Mouse (Mus musculus) adrenal gland, adult 8-10 months (tissue): ENCODE data around the gene Crk. TPM values are rescaled to one million over a fixed set of nuclear protein-coding genes. Genes with fewer than 3 reads are reported as not detected.
A peak's percentile ranks its signal among the peaks of the same experiment; 100 is the strongest.

Experiments used
- DNase-seq: peaks from one replicate; pipeline ENCODE4 v3.0.0; 2022
- total RNA-seq, 4 experiments: library from RNA; stranded (reverse); gene quantifications; 2 replicates each; pipeline ENCODE4 v1.2.4; 2022

The Crk gene
- total RNA-seq, result 100 to 1,000 TPM; 115 to 125 (median 117) TPM

DNA sequence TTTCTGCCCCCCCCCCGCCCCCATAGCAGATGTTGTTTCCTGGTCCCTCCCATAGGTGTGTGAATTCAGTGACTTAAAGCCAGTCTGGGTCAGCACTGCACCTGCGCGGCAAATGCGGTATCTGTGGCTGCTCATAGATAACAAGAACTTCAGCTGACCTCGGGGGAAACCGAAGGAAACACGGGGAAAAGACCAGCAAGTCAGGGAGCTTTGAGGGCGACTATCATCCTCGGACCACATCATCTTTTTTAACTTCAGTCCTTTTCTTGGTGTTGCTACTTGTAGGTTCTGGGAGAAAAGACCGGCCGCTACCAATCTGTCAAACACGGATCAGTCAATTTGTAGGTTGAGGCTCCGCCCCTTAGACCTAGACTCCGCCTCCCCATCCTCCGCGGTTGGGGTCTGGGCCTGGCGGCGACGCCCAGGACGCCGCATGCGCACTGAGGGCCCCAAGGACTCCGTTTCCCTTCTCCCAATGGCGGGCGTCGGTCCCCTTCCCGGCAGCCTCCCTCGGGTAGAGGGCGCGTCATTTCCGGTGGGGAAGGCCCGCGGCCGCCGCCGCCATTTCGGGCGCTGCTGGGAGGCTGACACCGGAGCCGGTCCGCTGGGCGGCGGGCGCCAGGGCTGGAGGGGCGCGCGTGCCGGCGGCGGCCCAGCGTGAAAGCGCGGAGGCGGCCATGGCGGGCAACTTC, at the start of gene Crk:
Gene Crk, plus strand, starts transcription at position 513 of the 692 bp plus-strand sequence.
- peak; percentile 98 for DNase-seq

DNA sequence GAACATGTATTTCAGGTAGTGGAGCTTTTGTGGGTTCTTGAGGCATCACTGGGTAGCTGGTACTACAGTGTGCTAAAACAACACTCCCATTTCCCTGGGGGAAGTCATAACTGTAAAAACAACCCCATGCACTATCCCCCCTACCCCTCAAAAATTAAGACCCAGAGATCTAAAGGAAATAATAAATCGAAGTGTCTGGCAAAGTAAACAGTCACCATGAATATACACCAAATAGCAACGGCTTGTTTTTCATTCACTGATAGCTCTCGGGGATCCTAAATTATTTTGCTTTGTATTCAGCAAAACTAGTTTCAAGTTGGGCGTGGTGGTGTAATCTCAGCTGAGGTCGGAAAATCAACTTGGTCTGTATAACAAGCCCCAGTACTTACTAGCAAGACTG, 49.0 kb upstream of the Crk start:
- DNase-seq, result no peak

DNA sequence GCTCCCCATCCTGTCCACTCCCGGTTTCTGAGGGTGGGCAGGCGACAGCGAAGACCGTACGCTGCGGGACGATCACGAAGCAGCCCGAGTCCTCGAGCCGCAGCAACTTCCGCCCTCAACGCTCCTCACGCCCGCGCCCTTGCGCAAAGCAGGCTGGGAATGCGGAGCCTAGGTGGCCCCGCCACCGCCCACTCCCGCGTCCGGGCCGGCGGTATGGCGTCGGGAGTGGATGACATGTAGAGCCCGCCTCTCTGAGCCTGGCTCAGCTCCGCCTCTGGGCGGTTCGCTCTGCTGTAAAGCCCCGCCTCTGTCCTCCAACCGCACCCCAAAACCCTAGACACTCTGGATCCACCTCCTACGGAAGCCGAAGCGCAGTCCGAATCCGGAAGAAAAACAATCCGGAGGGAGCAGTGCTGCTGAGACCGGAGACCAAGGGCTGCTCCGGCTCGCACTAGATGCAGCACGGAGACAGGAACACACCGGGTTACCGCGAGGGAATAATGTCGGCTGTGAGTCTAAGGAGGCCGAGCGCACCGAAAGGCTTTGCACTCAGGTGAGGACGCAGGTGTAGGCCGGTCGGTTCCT, 48.3 kb upstream of the Crk start, which contains the start of gene Inpp5k:
Gene Inpp5k, plus strand, starts transcription at position 344 of the 585 bp plus-strand sequence.
- DNase-seq, result peak; percentile 98

DNA sequence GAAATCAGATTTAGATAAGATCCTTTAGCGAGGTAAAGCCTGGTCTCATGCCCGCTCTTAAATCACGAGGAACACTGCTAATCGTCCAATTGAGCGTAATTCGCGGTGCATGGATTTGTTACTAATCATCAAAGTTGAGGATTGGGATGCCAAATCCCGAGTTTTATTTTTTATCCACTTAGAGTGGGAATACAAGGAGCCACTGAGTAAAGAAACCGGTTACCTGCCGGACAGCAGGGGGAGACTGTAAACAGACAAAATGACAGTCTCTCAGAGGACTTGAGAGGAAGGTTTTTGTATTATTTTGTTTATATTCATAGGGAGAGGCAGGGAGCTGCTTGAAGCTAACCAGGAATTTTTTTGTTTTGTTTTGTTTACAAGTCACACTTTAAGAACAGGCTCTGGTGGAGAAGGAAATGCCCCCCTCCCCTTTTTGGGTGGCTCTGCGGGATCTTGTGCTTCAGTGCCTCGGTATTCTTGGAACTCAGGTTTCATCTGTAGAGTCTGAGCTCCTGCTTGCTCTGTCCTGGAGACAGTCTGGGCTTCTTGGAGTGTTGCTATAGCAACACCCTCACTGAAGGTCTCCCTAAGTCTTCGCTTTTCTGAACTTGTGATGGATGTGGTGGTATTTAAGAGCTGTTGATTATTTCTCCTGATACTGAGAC, 47.4 kb upstream of the Crk start:
- DNase-seq, result no peak

DNA sequence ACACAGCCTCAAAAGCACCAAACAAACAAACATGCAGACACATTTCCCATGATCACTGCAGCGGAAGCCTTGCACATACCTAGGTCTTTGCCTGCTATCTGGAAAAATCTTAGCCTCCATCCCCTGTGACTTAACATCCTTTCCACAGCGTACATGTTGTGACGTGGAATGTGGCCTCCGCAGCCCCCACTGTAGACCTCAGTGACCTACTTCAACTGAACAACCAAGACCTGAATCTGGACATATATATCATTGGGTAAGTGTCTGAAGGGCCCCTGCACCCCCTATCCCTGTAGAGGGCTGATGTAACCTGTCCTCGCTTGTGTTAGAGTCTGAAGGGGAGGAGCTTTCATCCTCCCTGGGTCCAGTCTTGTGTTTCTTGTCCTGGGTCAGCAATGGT, 46.1 kb upstream of the Crk start:
- DNase-seq, result no peak

DNA sequence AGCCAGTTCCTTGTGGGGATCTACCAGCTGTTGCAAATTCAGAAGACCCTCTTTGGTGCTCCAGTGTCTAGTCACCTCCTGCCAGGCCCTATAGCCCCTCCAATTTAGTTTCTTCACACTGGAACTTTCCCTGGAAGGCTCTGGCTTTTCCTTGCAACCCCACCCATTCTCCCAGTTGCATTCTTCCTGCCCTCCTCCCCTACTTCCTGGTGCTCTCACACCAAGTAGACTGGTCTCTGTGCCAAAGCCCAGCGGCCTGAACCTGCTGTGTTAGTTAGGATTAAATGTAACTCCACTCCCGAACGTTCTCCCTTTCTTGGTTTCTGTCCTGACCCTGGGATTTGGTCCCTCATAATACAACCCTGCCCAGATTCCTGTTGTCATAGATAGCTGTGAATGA, 44.3 kb upstream of the Crk start:
- no peak for DNase-seq

DNA sequence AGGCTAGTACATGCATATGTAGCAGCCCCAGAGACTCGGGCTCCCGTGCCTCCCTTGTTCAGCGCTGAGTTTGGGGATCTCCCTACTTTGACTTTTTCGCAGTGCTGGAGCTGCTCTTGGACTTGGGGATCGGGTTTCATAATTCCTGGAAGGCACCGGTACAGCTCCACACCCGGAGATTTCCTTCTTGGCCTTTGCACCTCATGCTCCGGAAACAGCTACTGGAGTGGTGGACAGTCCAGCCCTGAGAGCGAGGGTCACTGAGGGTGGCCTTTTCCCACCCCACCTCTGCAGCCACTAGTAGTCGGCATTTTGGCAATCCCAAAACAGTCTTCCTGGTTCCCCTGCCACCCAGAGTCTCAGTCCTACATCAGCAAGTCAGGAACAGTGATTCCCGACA, 43.7 kb upstream of the Crk start:
- DNase-seq, result no peak

DNA sequence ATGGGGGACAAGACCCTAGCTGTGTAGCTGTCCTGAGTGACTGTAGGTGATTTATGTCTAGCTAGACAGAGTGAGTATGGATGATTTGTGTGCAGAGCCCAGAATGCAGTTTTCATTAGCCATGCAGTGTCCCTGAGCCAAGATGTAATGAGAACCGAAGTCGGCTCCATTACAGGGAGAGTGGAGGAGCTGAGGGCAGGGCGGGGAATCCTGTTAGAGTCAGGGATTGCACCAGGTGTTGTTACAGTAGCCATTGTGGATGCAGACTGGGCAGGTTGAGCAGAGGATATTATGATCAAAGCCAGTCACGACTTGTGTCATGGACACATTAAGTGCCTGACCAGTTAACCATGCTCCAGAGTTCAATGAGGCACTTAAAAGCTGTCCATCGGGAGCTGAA, 35.7 kb upstream of the Crk start:
- no peak for DNase-seq

DNA sequence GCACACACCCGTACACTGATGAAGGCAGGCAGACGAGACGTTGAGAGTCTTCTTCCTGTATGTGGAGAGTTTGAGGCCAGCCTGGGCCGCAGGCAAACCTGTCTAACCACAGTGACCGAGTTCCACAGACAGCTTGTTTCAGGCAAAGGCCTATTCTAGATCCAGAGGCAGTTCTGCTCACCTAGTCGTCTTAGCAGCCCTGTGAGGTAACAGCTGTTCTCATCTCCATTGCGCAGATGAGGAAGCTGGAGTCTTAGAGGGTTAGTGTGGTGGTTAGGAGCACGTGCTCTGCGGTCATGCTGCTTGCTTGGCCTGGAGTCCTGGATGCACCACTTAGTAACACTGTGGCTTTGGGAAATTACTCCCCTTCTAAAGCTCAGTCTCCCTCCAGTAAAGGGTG, 34.4 kb upstream of the Crk start:
- no peak for DNase-seq

DNA sequence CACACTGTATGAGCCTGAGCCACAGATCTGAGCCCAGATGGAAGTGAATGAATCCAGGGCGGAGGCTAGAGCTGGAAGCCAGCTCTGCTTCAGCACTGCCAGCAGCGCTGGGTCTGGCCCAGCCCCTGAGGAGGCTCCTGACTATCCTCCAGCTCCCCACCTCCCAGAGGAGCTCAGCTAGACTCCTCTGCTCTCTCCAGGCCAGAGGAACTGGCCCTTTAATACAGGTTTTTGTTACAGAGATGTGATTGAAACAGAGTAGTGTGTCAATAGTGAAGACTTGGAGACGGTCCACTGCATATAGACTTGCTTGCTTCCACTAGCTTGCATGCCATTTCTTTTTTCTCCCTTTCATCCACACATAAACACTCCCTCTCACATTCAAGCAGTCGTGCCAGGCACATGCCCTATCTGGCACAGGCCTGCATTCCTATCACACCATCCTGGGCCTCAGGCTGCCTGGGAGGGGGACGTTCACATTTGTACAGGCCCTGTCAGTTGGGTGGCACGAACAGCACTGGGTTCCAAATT, 31.3 kb upstream of the Crk start:
- no peak for DNase-seq

DNA sequence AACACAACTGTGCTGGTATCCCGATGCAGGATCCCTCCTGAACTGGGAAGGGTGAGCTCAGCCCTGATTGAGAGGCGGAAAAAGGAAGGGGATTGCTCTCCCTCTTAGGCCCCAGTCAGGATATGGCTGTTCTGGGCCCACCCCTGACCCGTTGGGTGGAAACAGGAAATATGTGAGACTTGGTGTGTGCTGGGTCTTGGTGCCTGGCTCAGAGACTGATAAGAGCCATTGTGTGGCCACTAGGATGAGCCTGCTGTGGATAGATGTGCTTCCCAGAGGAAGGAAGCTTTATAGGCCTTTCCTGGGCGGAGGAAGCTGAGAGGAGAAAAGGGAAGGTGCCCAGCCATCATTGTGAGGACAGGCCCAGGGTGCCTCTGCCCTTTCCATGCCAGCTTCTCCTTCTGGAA, 29.9 kb upstream of the Crk start:
- DNase-seq, result peak; percentile 59

DNA sequence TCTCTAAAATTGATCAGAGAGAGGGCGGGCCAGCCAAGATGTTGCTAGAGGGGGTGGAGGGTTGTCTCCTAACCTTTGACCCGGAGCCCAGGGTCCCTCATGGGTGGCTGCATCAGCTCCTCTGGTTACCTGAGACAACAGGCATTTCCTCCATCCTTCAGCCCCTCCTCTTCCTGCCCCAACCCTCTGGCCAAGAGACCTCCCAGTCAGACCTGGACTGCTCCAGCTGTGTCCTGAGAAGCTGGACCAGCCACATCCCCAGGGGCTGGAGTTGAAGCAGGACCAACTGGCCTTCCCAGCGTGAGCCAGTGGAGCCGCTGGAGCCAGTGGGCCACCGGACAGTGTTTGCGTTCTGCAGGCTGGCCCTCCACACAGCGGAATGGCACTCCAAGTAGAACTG, 28.7 kb upstream of the Crk start, which contains the start of gene Myo1c:
Gene Myo1c, plus strand, starts transcription at position 194 of the 400 bp plus-strand sequence.
- peak; percentile 58 for DNase-seq

DNA sequence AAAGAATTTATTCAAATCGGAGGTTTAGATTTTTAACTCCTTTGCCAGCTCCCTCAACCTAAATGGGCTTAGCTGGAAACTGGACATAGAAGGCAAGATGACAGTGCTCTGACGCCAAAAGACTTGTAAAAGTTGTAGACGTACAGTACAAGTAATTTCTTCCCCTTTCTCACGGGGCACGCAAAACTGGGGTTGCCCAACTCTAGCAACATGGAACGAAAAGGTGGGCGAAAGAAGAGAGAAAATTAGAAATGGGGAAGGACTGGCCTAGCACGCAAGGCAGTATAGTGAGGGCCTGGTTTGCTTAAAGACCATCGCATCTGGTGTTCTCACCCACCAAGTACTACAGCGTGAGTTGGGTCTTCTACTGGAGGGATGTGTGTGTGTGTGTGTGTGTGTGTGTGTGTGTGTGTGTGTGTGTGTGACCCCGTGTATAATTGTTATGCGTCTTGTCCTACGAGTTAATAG, 28.1 kb upstream of the Crk start:
- no peak for DNase-seq

DNA sequence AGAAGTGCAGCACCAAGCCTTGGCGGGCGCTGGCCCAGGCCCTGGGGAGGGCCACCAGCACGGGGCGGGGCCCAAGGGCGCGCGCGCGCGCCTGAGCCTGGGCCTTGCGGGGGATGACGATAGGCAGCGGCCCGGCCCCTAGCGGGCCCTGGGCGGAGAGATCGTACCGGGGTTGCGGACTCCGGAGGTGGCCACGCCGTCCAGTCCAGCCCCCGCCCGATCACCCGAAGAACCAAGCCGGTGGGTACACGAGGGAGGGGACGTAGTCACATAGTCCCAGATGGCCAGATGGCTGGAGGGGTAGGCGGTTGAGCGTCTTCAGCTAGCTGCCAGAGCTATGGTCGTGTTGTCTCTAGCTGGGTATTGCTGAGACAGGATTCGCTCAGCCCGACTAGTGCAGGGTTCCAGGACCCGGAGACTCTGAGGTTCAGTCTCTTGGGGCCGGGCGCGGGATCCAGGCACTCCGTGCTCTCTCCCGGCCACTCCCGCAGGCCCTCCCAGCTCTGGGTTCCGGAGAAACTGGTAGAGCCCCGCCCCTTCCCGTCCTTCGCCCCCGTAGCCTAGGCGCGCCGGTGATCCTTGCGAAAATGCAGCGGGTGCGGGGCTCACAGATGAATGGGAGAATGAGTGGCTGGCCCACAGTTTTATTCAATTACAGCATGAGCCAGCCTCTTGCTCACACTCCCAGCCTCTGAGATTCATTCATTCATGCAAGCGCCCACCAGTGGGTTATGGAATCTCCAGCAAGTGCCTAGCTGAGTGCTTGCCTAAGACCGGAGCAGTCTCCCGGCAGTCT, 27.4 kb upstream of the Crk start:
- DNase-seq, result peak; percentile 81

DNA sequence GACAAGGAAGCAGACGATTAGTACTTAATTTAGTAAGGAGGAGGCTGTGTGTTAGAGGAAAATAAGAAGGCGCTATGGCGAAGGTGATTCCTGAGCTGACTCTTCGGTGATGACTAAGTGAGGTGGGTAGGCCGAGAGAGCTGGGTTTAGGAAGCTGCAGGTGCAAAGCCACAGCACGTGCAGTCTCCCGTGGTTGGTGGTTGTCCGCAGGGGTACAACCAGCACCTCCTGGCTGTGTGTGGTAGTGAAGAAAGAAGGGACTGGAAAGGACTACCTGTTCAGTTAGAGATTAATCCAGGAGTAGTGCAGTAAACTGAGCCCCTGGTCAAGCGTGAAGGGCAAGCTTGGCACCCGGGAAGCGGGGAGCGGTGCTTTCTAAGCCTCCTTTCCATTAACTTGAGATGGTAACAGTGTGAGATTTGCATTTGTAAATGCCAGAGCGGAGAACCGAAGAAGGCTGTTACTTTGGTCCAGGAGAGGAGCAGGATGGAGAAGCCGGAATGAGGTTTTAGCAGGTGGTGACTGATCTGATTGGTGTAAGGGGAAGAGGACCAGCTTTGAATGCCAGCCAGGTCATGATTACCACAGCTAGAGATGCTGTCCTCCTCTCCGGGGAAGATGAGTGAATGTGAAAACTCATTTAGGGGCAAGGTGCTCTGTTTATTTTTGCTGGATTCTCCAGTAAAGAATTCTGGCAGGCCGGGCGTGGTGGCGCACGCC, 26.7 kb upstream of the Crk start:
- no peak for DNase-seq

DNA sequence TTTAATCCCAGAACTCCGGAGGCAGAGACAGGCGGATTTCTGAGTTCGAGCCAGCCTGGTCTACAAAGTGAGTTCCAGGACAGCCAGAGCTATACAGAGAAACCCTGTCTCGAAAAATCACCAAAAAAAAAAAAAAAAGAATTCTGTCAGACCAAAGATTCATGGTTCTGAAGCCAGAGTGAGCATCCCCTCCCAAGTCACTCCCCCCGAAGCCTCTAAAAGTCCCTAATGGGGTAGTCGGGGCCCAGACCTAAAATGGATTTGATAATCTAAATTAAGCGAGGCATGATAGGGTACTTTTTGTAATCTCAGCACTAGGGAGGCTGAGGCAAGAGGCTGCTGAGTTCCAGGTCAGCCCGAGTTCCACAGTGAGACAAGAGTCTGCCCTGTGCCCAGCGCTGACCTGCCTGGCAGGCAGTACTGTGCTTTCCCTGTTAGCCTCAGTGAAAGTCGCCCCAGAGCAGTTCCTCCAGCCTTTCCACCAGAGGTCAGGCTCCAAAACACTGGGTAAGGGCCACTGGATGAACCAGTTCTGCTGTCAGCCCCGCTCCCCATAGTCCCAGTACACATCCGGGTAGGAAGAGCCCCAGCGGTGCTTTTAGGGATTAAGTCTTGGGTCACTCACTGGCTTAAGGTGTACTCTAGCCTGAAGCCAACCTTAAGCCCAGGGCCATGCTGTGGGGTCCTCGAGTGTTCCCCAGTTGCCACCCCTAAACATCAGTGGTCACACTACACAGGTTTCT, 25.9 kb upstream of the Crk start:
- no peak for DNase-seq

DNA sequence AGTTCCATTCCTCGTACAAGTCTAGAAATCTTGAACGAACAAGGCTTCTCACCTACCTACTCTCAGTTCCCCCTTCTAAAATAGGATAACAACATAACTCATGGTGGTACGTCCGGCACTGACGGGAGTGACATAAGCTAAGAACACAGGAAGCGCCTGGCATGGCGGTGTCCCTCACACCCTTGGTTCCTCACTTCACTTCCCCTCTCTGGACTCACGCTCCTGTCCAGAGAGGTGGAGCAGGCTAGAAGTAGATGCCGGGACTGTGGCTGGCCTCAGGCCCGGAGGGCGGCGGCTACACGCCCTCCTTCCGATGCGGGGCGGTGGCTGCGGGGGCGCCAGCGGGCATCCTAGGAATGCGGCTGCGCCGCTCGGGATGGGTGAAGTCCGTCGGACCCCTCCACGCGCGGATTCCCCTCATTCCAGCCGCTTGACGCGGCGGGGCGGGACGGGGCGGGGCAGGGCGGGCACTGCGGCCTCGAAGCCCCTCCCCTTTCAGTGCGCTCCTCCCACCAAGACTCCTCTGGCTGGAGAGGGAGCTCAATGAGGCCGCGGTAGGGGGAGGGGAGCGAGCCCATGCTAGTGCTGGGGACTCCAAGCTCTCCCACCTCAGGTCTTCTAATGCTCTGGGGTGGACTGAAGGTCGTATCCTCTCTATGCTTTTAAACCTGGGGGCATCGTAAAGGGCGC, 25.1 kb upstream of the Crk start:
- peak; percentile 79 for DNase-seq

DNA sequence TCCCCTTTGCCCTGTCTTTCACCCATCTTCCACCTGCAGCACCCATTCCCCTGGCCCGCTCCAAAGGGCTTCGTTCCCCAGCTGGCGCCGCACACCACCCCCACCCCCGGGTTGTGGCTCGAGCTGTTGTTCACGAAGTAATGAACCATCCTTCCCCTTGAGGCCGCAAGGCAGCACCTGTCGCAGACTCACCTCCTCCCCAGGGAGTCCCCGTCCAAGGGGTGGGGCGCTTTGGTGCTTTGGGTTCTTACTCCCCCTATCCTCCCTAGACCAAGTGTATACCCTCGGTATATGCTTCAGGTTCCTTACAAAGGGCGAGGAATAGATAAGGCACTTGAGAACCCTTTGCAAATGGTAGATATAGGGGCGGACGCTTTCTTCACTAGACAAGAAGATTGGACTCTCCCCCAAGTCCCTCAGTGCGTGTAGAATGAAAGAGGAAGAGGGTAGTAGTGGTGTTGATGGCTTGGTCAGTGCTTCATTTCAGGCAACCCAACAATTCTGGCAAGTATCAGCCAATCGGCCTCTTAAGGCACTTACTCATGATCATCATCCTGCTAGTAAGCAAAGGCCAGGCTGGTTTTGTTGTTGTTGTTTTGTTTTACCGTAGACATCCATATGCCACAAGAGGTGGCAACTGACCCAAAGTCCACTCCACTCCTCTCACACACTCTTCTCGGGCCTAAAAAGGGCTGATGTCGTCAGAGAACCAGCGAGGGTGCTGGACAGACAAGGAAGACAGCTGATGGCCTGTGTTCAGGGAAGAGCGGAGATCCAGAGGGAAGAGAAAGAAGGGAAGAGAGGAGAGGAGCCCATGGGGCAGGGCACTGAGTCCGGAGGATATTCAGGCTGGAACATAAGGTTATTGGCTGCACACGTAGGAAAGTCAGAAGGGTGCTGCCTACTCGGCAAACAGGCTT, 24.3 kb upstream of the Crk start:
- peak; percentile 37 for DNase-seq
